Mouse (Mus musculus) adrenal gland, adult (tissue): Measurements from ENCODE around the gene Dnah14.
A peak's percentile ranks its signal among the peaks of the same experiment; 100 is the strongest.

Source experiments
- DNase-seq, 2 experiments: peaks; one replicate each; pipeline ENCODE4 v3.0.0; 2022 to 2023; ENCODE audit warnings: low spot score in 1 of 2; ENCODE audit not compliant: inconsistent age in 2 of 2

The Dnah14 gene

DNA sequence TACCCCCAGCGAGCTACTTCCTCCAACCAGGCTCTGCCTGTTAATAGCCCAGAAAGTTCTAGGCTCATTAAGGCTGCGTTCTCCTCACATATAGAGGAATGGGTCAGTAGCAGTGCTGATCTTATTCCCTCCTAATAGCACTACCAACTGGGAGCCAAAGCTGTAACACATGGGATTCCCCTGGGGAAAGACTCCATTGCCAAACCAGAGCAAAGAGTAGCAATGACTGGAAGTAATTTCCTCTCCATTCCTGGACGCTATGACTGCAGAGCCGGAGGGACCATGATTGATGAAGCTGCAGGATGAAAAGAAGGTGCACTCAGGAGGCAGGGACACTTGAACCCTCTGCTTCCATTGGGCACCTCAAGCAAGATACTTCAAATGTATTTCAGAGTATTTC lies 274.1 kb downstream of the Dnah14 start:
- DNase-seq, result peak in 1 of 2 experiments; percentile 41

DNA sequence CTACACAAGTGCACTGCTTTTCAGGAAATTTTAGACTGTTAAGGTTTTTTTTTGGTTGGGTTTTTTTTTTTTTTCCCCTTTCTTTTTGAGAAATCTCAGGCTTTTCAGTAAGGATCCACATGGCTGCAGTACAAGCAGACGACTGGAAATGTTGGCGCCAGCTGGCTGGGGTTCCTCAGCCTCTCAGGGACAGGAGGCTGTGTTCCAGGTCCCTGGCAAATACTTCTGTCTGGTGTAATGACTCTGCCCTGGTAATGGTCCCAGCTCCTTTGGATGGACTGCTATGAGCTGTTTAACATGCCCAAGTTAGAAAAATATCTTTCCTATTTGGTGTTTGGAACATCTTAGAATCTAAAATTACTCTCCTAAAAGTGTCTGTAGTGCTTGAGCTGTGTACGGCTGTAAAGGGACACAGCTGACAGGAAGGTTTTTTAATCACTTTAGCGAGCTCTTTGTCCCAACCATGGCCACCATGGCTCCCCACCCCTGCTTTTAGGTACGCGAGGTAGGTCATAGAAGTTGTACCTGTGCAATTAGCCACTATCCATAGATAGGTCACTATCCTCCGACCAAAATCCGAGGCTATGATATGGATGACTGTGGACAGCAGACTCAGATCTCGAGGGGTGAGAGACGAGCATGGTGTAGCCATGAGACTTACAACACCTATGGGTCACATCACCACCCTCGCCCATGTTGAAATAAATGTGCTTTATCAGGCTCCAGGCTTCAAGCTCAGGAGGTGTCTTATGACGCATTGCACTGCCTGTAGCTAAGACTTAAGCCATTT lies 275.4 kb downstream of the Dnah14 start:
- peak in 1 of 2 experiments; percentile 51 for DNase-seq

DNA sequence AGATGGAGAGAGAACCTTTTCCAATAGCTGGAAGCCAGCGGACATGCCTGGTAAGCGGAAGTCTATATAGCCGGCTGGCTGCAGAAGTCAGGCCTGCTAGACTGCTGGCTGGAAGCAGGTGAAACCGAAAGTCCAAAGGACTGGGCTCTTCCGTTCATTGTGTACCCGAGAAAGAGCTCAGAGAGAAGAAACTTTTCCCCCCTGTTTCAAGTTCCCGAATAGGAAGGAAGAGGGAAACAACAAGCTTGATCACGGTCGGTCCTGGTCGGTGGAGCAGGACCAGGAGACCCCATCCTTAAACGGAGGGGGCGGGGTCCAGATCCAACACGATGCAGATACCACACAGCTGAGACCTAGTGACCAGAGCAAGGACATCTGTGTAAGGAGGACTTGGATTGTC lies 276.1 kb downstream of the Dnah14 start:
- peak; percentile 16 to 45 for DNase-seq

DNA sequence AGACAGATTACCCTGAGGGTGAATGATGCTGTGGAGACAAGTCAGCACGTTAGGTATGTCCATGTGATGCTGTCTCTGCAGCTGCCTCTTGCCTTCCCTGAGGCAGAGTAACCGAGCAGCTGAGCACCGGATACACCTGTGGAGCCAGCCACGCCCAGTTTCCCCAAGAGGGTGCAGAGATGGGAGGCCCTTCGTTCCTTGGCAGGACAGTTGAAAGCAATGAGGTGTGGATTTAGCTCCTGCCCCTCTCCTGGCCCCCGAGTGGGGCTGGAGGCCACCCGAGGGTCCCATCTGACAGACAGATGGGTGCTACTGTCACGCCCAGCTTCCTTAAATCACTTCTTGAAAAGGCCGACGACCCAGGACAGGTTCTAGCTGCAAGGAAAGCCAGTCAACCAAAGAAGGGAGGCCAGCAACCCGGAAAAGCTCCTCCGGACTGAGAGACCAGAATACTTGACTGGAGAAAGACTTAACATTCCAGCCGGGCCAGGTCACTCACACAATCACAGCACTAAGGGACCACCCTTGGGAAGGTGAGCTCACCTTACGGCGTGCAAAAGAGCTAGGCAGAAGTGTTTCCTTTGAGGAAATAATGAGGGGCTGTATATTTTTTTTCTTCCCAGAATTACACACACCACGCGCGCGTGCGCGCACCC lies 276.9 kb downstream of the Dnah14 start:
- DNase-seq, result peak in 1 of 2 experiments; percentile 28

GRCm38 (mm10) chr1:181854829-181855228 lies 278.5 kb downstream of the Dnah14 start:
- DNase-seq, result no peak

DNA sequence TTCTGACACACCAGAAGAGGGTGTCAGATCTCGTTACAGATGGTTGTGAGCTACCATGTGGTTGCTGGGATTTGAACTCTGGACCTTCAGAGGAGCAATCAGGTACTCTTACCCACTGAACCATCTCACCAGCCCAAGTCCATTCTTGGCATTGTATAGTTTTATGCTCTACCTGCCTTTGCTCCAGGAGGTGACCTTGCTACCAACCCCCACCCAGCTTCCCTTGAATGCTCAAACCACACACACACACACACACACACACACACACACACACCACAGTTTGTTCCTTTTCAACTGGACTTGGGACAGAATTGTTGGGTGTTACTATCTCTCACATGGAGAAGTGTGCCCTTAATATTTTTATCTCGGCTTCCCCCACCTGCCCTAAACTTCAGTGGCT lies 280.0 kb downstream of the Dnah14 start:
- DNase-seq, result no peak

DNA sequence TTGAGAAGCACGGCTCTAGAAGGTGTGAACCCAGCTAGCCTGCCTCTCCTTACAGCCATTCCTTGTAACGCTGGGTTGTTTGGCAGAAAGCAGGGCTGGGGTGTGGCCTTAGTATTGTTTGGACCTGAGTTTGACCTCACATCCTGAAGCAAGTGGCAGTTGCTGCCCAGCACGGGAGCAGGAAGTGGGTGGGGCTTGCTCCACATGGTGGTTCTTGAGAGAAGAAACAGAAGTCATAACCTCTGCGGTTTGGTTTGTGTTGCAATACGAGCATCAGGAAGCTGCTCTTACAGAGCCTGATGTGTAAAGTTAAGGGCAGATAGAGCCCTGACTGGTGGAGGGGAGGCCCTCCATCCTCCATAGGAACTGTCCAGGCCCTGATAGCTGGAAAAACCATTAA lies 284.3 kb downstream of the Dnah14 start:
- peak; percentile 73 to 82 for DNase-seq

DNA sequence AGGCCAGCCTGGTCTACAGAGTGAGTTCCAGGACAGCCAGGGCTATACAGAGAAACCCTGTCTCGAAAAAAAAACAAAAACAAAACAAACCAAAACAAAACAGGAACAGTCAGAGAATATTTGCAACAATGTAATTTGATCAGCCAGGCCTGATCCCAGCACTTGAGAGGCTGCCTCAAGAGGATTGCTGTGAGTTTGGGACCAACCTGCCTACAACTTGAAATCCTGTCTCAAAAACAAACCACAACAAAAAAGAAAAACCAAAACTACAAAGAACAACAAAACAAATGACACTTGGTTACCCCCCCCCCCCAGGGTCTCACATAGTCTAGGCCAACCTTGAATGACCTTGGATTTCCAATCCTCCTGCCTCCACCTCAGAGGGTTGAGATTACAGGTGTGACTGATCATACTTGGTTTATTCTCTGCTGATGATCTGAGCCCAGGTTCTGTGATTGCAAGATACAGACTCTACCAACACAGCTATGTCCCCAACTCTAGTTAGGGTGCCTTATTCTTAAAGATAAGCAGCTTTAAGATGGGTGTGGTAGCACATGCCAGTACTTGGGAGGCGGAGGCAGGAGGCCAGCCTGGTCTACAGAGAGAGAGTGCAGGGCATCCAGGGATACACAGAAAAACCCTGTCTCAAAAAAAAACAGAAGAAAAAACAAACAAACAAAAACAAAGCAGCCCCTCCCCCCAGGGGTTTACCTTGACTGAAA lies 285.0 kb downstream of the Dnah14 start:
- DNase-seq, result no peak

GRCm38 (mm10) chr1:181862676-181863374 lies 286.5 kb downstream of the Dnah14 start:
- no peak for DNase-seq

GRCm38 (mm10) chr1:181863431-181863830 lies 287.1 kb downstream of the Dnah14 start:
- DNase-seq, result no peak
